Mouse (Mus musculus) heart, embryonic 10.5 days (tissue): ENCODE results near the gene Ssmem1. TPM values are rescaled to one million over a fixed set of nuclear protein-coding genes. Genes with fewer than 3 reads are reported as not detected.
A peak's percentile ranks its signal among the peaks of the same experiment; 100 is the strongest.

Source experiments
- DNase-seq: peaks from one replicate; pipeline ENCODE4 v3.0.0-alpha.2; 2017; ENCODE audit warnings: low spot score
- H3K27ac ChIP-seq: fragments of 300-500 bp; sonication (generic); 2 replicates; pipeline ENCODE4 v1.5.1; 2016; ENCODE audit warnings: mild to moderate bottlenecking
- H3K27me3 ChIP-seq: fragments of 300-500 bp; sonication (generic); 2 replicates; pipeline ENCODE4 v1.6.1; 2016; ENCODE audit warnings: mild to moderate bottlenecking; ENCODE audit not compliant: poor library complexity, insufficient read depth, severe bottlenecking
- H3K36me3 ChIP-seq: fragments of 300-500 bp; sonication (generic); 2 replicates; pipeline ENCODE4 v1.6.1; 2016; ENCODE audit warnings: mild to moderate bottlenecking, moderate library complexity
- H3K4me1 ChIP-seq: fragments of 300-500 bp; sonication (generic); 2 replicates; pipeline ENCODE4 v1.6.1; 2016; ENCODE audit warnings: mild to moderate bottlenecking
- H3K4me3 ChIP-seq: fragments of 300-500 bp; sonication (generic); 2 replicates; pipeline ENCODE4 v1.5.1; 2016; ENCODE audit warnings: mild to moderate bottlenecking, moderate library complexity
- H3K9me3 ChIP-seq: fragments of 300-500 bp; sonication (generic); 2 replicates; pipeline ENCODE4 v1.6.1; 2016; ENCODE audit warnings: mild to moderate bottlenecking, moderate library complexity
- WGBS: fragments of 180-500 bp; shearing (Covaris S2); methylation state at CpG from one replicate; pipeline ENCODE4 v1.1.7; 2016; 5-methylcytosine and 5-hydroxymethylcytosine counted together
- polyA plus RNA-seq: library from polyadenylated mRNA; unstranded; fragments of >200 nt; fragmentation: Nextera tagmentation; extraction: Ambion mirVana; gene quantifications from 2 replicates; pipeline ENCODE4 v1.2.1, GENCODE M21; 2016

The Ssmem1 gene
- polyA plus RNA-seq, 1 experiment from 2014 or later = 0.16 TPM

- 72% methylated on average over 5 of the region's 5 CpGs for WGBS
- Histone ChIP-seq H3K36me3 (no peaks in the 10 kb centered on the region), H3K27ac (peak overlapping the region; percentile 77), H3K9me3 (no peaks in the 10 kb centered on the region), H3K4me3 (no peak overlapping the region), H3K4me1 (peaks cover 54% of the 10 kb centered on the region), H3K27me3 (no peaks in the 10 kb centered on the region)
- DNase-seq = no peak
Measured at GRCm38 (mm10) chr6:30538800-30539199, 29.2 kb downstream of the Ssmem1 start.

GRCm38 (mm10) chr6:30541009-30541799 is 31.6 kb downstream of the Ssmem1 start, which contains the start of gene Cpa2:
Cpa2 (plus strand) TSS chr6:30541582.
- Histone ChIP-seq H3K36me3 (no peaks in the 10 kb centered on the region), H3K27ac (peak within 1 kb of the TSS; percentile 88), H3K4me1 (peaks cover 76% of the 10 kb centered on the region), H3K9me3 (no peaks in the 10 kb centered on the region), H3K27me3 (no peaks in the 10 kb centered on the region), H3K4me3 (peak within 1 kb of the TSS; percentile 16; the same call in 1 of the 2 replicates)
- no peak for DNase-seq
- WGBS = 52% methylated on average over 11 of the region's 11 CpGs

GRCm38 (mm10) chr6:30542277-30542676 is 32.6 kb downstream of the Ssmem1 start:
- Histone ChIP-seq H3K9me3 (no peaks in the 10 kb centered on the region), H3K4me1 (peaks cover 84% of the 10 kb centered on the region), H3K27me3 (no peaks in the 10 kb centered on the region), H3K27ac (peak overlapping the region; percentile 88), H3K4me3 (peak overlapping the region; percentile 16; the same call in 1 of the 2 replicates), H3K36me3 (no peaks in the 10 kb centered on the region)
- DNase-seq = peak; percentile 86
- 9% methylated on average over 6 of the region's 6 CpGs for WGBS

- Histone ChIP-seq H3K27ac (peak overlapping the region; percentile 88), H3K9me3 (no peaks in the 10 kb centered on the region), H3K27me3 (no peaks in the 10 kb centered on the region), H3K4me3 (no peak overlapping the region), H3K36me3 (no peaks in the 10 kb centered on the region), H3K4me1 (peaks cover 84% of the 10 kb centered on the region)
- no peak for DNase-seq
- 19% methylated on average over 12 of the region's 12 CpGs for WGBS
Measured at GRCm38 (mm10) chr6:30543077-30543476, 33.4 kb downstream of the Ssmem1 start.

- no peak overlapping the region for H3K4me3 ChIP-seq
- H3K4me1 ChIP-seq = peaks cover 84% of the 10 kb centered on the region
- peak overlapping the region; percentile 88 for H3K27ac ChIP-seq
- 43% methylated on average over 8 of the region's 8 CpGs for WGBS
- DNase-seq = no peak
- no peaks in the 10 kb centered on the region for H3K36me3 ChIP-seq
- H3K27me3 ChIP-seq = no peaks in the 10 kb centered on the region
- no peaks in the 10 kb centered on the region for H3K9me3 ChIP-seq
Measured at GRCm38 (mm10) chr6:30543851-30544250, 34.2 kb downstream of the Ssmem1 start.

GRCm38 (mm10) chr6:30545689-30546088 is 36.0 kb downstream of the Ssmem1 start:
- H3K4me1 ChIP-seq = peaks cover 81% of the 10 kb centered on the region
- 0 out of 2 replicates have a peak, but pooled peaks cover 3% of the 10 kb centered on the region for H3K36me3 ChIP-seq
- H3K27ac ChIP-seq = peak overlapping the region; percentile 88
- no peaks in the 10 kb centered on the region for H3K27me3 ChIP-seq
- no peak overlapping the region; the same call in 1 of the 2 replicates for H3K4me3 ChIP-seq
- DNase-seq = peak; percentile 86
- WGBS = 42% methylated on average over 7 of the region's 7 CpGs
- no peaks in the 10 kb centered on the region for H3K9me3 ChIP-seq

GRCm38 (mm10) chr6:30546571-30547273 is 37.1 kb downstream of the Ssmem1 start:
- no peak for DNase-seq
- Histone ChIP-seq H3K27ac (peak overlapping the region; percentile 88), H3K9me3 (no peaks in the 10 kb centered on the region), H3K4me1 (peaks cover 74% of the 10 kb centered on the region), H3K27me3 (no peaks in the 10 kb centered on the region), H3K36me3 (0 out of 2 replicates have a peak, but pooled peaks cover 3% of the 10 kb centered on the region), H3K4me3 (peak overlapping the region; percentile 33)
- 14% methylated on average over 17 of the region's 17 CpGs for WGBS

GRCm38 (mm10) chr6:30547274-30547645 is 37.6 kb downstream of the Ssmem1 start:
- Histone ChIP-seq H3K4me3 (peak overlapping the region; percentile 33), H3K27ac (peak overlapping the region; percentile 88), H3K4me1 (peaks cover 74% of the 10 kb centered on the region), H3K9me3 (no peaks in the 10 kb centered on the region), H3K36me3 (0 out of 2 replicates have a peak, but pooled peaks cover 3% of the 10 kb centered on the region), H3K27me3 (no peaks in the 10 kb centered on the region)
- WGBS = under 1% methylated on average over 13 of the region's 17 CpGs
- no peak for DNase-seq

GRCm38 (mm10) chr6:30547656-30548306 is 38.1 kb downstream of the Ssmem1 start:
- H3K4me3 ChIP-seq = no peak overlapping the region
- 27% methylated on average over 9 of the region's 9 CpGs for WGBS
- DNase-seq = no peak

GRCm38 (mm10) chr6:30549231-30549761 is 39.6 kb downstream of the Ssmem1 start:
- H3K36me3 ChIP-seq = 0 out of 2 replicates have a peak, but pooled peaks cover 3% of the 10 kb centered on the region
- peak overlapping the region; percentile 88 for H3K27ac ChIP-seq
- 14% methylated on average over 15 of the region's 15 CpGs for WGBS
- H3K4me3 ChIP-seq = 0 out of 2 replicates have a peak overlapping the region, but pooled peaks have one; percentile 22
- H3K9me3 ChIP-seq = no peaks in the 10 kb centered on the region
- no peak for DNase-seq
- H3K4me1 ChIP-seq = peaks cover 64% of the 10 kb centered on the region
- H3K27me3 ChIP-seq = no peaks in the 10 kb centered on the region

More at GRCm38 (mm10) chr6:30547656-30548306, 38.1 kb downstream of the Ssmem1 start:
- Histone ChIP-seq H3K4me1 (peaks cover 74% of the 10 kb centered on the region), H3K9me3 (no peaks in the 10 kb centered on the region), H3K27me3 (no peaks in the 10 kb centered on the region), H3K27ac (peak overlapping the region; percentile 88), H3K36me3 (0 out of 2 replicates have a peak, but pooled peaks cover 3% of the 10 kb centered on the region)

- 73% methylated on average over 7 of the region's 7 CpGs for WGBS
- H3K9me3 ChIP-seq = no peaks in the 10 kb centered on the region
- no peaks in the 10 kb centered on the region for H3K27me3 ChIP-seq
- peak overlapping the region; percentile 44 for H3K27ac ChIP-seq
- no peak for DNase-seq
- 0 out of 2 replicates have a peak, but pooled peaks cover 3% of the 10 kb centered on the region for H3K36me3 ChIP-seq
- H3K4me1 ChIP-seq = peaks cover 52% of the 10 kb centered on the region
- H3K4me3 ChIP-seq = no peak overlapping the region
Measured at GRCm38 (mm10) chr6:30550496-30551192, 41.0 kb downstream of the Ssmem1 start.

GRCm38 (mm10) chr6:30551193-30551515 is 41.5 kb downstream of the Ssmem1 start:
- no peak for DNase-seq
- Histone ChIP-seq H3K27ac (peak overlapping the region; percentile 44; the same call in 1 of the 2 replicates), H3K4me3 (no peak overlapping the region), H3K36me3 (0 out of 2 replicates have a peak, but pooled peaks cover 3% of the 10 kb centered on the region), H3K4me1 (peaks cover 52% of the 10 kb centered on the region), H3K27me3 (no peaks in the 10 kb centered on the region), H3K9me3 (no peaks in the 10 kb centered on the region)
